Mouse (Mus musculus) cerebellum, adult 2 months (tissue): ENCODE results near the gene Tex261.

ENCODE experiments used
- CTCF ChIP-seq: fragments of 200-500 bp; IDR thresholded peaks from 2 replicates; pipeline ENCODE4 v1.5.1; 2011; ENCODE audit warnings: low read depth, mild to moderate bottlenecking, control low read depth, low read length, moderate library complexity, borderline replicate concordance; ENCODE audit not compliant: insufficient read depth
- POLR2A ChIP-seq: fragments of 200-500 bp; IDR thresholded peaks from 2 replicates; pipeline ENCODE4 v1.6.1; 2011; ENCODE audit warnings: low read length, control low read depth, borderline replicate concordance; ENCODE audit not compliant: insufficient read depth

GRCm38 (mm10) chr6:83796686-83797085 lies 21.1 kb upstream of the Tex261 start:
- no peak for TF ChIP-seq CTCF
- no peak for TF ChIP-seq POLR2A
